Mouse (Mus musculus) lung, adult 2 months (tissue): ENCODE measurements around the gene Oit1. TPM values are rescaled to one million over a fixed set of nuclear protein-coding genes. Genes with fewer than 3 reads are reported as not detected.

ENCODE experiments used
- DNase-seq: peaks from one replicate; pipeline ENCODE4 v3.0.0; 2022
- H3K4me1 ChIP-seq: fragments of 200-500 bp; 2 replicates; pipeline ENCODE4 v1.6.1; 2011; ENCODE audit warnings: low read length; ENCODE audit not compliant: control insufficient read depth, insufficient read depth
- H3K4me3 ChIP-seq: fragments of 200-500 bp; replicated peaks from 2 replicates; pipeline ENCODE3; 2011; ENCODE audit warnings: low read depth, mild to moderate bottlenecking, control low read depth, low read length; ENCODE audit errors: extremely low read depth
- CTCF ChIP-seq: fragments of 200-500 bp; IDR thresholded peaks from 2 replicates; pipeline ENCODE4 v1.5.1; 2011; ENCODE audit warnings: mild to moderate bottlenecking, low read length, control low read depth; ENCODE audit not compliant: insufficient read depth
- POLR2A ChIP-seq: fragments of 200-500 bp; IDR thresholded peaks from 2 replicates; pipeline ENCODE4 v1.6.1; 2011; ENCODE audit warnings: low read depth, mild to moderate bottlenecking, control low read depth, low read length, borderline replicate concordance; ENCODE audit errors: extremely low read depth
- WGBS: fragments of 180-500 bp; shearing (Covaris S2); methylation state at CpG from one replicate; pipeline ENCODE4 v1.1.7; 2018; 5-methylcytosine and 5-hydroxymethylcytosine counted together
- polyA plus RNA-seq: library from polyadenylated mRNA; depleted of rRNA; stranded (reverse); fragments of >200 nt; gene quantifications from 2 replicates; pipeline ENCODE4 v1.2.3, GENCODE M21; 2012

Gene Oit1
- polyA plus RNA-seq, 1 experiment, result 4.3 TPM

GRCm38 (mm10) chr14:8342509-8343106 is 35.9 kb downstream of the Oit1 start:
- WGBS, result 30% methylated on average over 5 of the region's 5 CpGs
- Histone ChIP-seq H3K4me1 (no peaks in the 10 kb centered on the region), H3K4me3 (no peak overlapping the region)
- peak; percentile 37 for DNase-seq
- TF ChIP-seq CTCF (no peak), POLR2A (no peak)

- no peak for DNase-seq
- WGBS, result 56% methylated on average over 4 of the region's 4 CpGs
- Histone ChIP-seq H3K4me3 (no peak overlapping the region), H3K4me1 (no peaks in the 10 kb centered on the region)
- TF ChIP-seq POLR2A (no peak), CTCF (no peak)
These were observed 38.3 kb downstream of the Oit1 start for GRCm38 (mm10) chr14:8340226-8340625.

- no peak for DNase-seq
- TF ChIP-seq CTCF, result no peak
- no peak for TF ChIP-seq POLR2A
- no peaks in the 10 kb centered on the region for H3K4me1 ChIP-seq
- H3K4me3 ChIP-seq, result no peak overlapping the region
- WGBS, result 51% methylated on average over 10 of the region's 10 CpGs
These were observed 42.6 kb downstream of the Oit1 start for GRCm38 (mm10) chr14:8335947-8336346.

GRCm38 (mm10) chr14:8334511-8334910 is 44.0 kb downstream of the Oit1 start:
- 78% methylated on average over 3 of the region's 3 CpGs for WGBS
- Histone ChIP-seq H3K4me1 (0 out of 2 replicates have a peak, but pooled peaks cover 2% of the 10 kb centered on the region), H3K4me3 (no peak overlapping the region)
- no peak for TF ChIP-seq CTCF
- no peak for TF ChIP-seq POLR2A
- DNase-seq, result no peak

GRCm38 (mm10) chr14:8332314-8333252 is 46.0 kb downstream of the Oit1 start:
- TF ChIP-seq POLR2A, result no peak
- TF ChIP-seq CTCF, result no peak
- 0 out of 2 replicates have a peak, but pooled peaks cover 2% of the 10 kb centered on the region for H3K4me1 ChIP-seq
- DNase-seq, result no peak
- no peak overlapping the region for H3K4me3 ChIP-seq
- WGBS, result 86% methylated on average over 11 of the region's 11 CpGs

GRCm38 (mm10) chr14:8331307-8331905 is 47.1 kb downstream of the Oit1 start:
- no peak overlapping the region for H3K4me3 ChIP-seq
- TF ChIP-seq CTCF, result no peak
- TF ChIP-seq POLR2A, result no peak
- 0 out of 2 replicates have a peak, but pooled peaks cover 2% of the 10 kb centered on the region for H3K4me1 ChIP-seq
- no peak for DNase-seq
- 67% methylated on average over 14 of the region's 14 CpGs for WGBS

- Histone ChIP-seq H3K4me3 (no peak overlapping the region), H3K4me1 (0 out of 2 replicates have a peak, but pooled peaks cover 2% of the 10 kb centered on the region)
- TF ChIP-seq CTCF (no peak), POLR2A (no peak)
- 48% methylated on average over 6 of the region's 6 CpGs for WGBS
- no peak for DNase-seq
These were observed 48.2 kb downstream of the Oit1 start for GRCm38 (mm10) chr14:8330390-8330789.

- TF ChIP-seq POLR2A (no peak), CTCF (no peak)
- H3K4me1 ChIP-seq, result 0 out of 2 replicates have a peak, but pooled peaks cover 2% of the 10 kb centered on the region
- no peak overlapping the region for H3K4me3 ChIP-seq
- WGBS, result 40% methylated on average over 4 of the region's 4 CpGs
- no peak for DNase-seq
These were observed 49.0 kb downstream of the Oit1 start for GRCm38 (mm10) chr14:8329552-8329951.

GRCm38 (mm10) chr14:8327371-8327770 is 51.2 kb downstream of the Oit1 start:
- Histone ChIP-seq H3K4me1 (0 out of 2 replicates have a peak, but pooled peaks cover 2% of the 10 kb centered on the region), H3K4me3 (no peak overlapping the region)
- TF ChIP-seq POLR2A, result no peak
- no peak for TF ChIP-seq CTCF
- DNase-seq, result no peak
- 80% methylated on average over 1 of the region's 1 CpGs for WGBS

- DNase-seq, result no peak
- H3K4me3 ChIP-seq, result no peak overlapping the region
- H3K4me1 ChIP-seq, result 0 out of 2 replicates have a peak, but pooled peaks cover 2% of the 10 kb centered on the region
- no peak for TF ChIP-seq POLR2A
- no peak for TF ChIP-seq CTCF
These were observed 51.6 kb downstream of the Oit1 start for GRCm38 (mm10) chr14:8326961-8327360.
